Mouse (Mus musculus) spleen, adult 2 months (tissue): Measurements from ENCODE around the gene Zgrf1. TPM values are rescaled to one million over a fixed set of nuclear protein-coding genes. Genes with fewer than 3 reads are reported as not detected.

Source experiments
- DNase-seq, 2 experiments: peaks; one replicate each; pipeline versions ENCODE4 v3.0.0 to v3.0.0-alpha.2; 2012 to 2021; ENCODE audit warnings: low spot score in 2 of 2, low read depth in 1 of 2
- H3K27ac ChIP-seq: fragments of 200-500 bp; 2 replicates; pipeline ENCODE4 v1.5.1; 2012; ENCODE audit warnings: low read length, inconsistent platforms; ENCODE audit not compliant: insufficient read depth
- H3K27me3 ChIP-seq: fragments of 200-500 bp; 2 replicates; pipeline ENCODE4 v1.6.1; 2012; ENCODE audit warnings: mild to moderate bottlenecking, moderate library complexity, low read length, inconsistent platforms; ENCODE audit not compliant: control insufficient read depth, insufficient read depth
- H3K36me3 ChIP-seq: fragments of 200-500 bp; 2 replicates; pipeline ENCODE4 v1.6.1; 2012; ENCODE audit warnings: mild to moderate bottlenecking, low read length, inconsistent platforms; ENCODE audit not compliant: control insufficient read depth, insufficient read depth
- H3K4me1 ChIP-seq: fragments of 200-500 bp; 2 replicates; pipeline ENCODE4 v1.6.1; 2011; ENCODE audit warnings: inconsistent platforms; ENCODE audit not compliant: control insufficient read depth, insufficient read depth, insufficient read length
- H3K4me3 ChIP-seq: fragments of 200-500 bp; 2 replicates; pipeline ENCODE4 v1.5.1; 2011; ENCODE audit warnings: mild to moderate bottlenecking, inconsistent platforms; ENCODE audit not compliant: insufficient read depth, insufficient read length; ENCODE audit errors: extremely low read depth
- CTCF ChIP-seq: fragments of 200-500 bp; IDR thresholded peaks from 2 replicates; pipeline ENCODE4 v1.5.1; 2011; ENCODE audit warnings: mild to moderate bottlenecking, inconsistent platforms; ENCODE audit not compliant: insufficient read depth, insufficient read length, insufficient replicate concordance; ENCODE audit errors: extremely low read depth
- POLR2A ChIP-seq: fragments of 200-500 bp; IDR thresholded peaks from 2 replicates; pipeline ENCODE4 v1.6.1; 2011; ENCODE audit warnings: low read depth, low read length, inconsistent platforms
- WGBS: fragments of 180-500 bp; shearing (Covaris S2); methylation state at CpG from one replicate; pipeline ENCODE4 v1.1.7; 2018; 5-methylcytosine and 5-hydroxymethylcytosine counted together
- polyA plus RNA-seq: library from polyadenylated mRNA; depleted of rRNA; stranded (reverse); fragments of >200 nt; gene quantifications from 2 replicates; pipeline ENCODE4 v1.2.3, GENCODE M21; 2012

The Zgrf1 gene
- polyA plus RNA-seq, 1 experiment = 0.72 TPM

DNA sequence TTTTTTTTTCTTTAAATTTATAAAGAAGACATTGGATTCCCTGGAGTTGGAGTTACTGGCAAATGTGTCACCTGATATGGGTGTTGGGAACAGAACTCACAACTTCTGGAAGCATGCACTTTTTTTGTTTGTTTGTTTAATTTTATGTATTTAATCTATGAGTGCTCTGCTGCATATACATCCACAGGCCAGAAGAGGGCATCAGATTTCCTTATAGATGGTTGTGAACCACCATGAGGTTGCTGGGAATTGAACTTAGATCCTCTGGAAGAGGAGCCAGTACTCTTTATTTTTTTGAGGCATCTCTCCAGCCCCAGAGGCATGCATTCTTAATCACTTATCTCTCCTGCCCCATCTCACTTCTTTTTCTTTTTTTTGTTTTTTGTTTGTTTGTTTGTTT, 4.9 kb downstream of the Zgrf1 start:
- Histone ChIP-seq H3K36me3 (peaks cover 8% of the 10 kb centered on the region; the same call in 1 of the 2 replicates), H3K27me3 (no peaks in the 10 kb centered on the region), H3K27ac (no peak overlapping the region), H3K4me1 (no peaks in the 10 kb centered on the region), H3K4me3 (no peak overlapping the region)
- TF ChIP-seq POLR2A (no peak), CTCF (no peak)
- DNase-seq = no peak

DNA sequence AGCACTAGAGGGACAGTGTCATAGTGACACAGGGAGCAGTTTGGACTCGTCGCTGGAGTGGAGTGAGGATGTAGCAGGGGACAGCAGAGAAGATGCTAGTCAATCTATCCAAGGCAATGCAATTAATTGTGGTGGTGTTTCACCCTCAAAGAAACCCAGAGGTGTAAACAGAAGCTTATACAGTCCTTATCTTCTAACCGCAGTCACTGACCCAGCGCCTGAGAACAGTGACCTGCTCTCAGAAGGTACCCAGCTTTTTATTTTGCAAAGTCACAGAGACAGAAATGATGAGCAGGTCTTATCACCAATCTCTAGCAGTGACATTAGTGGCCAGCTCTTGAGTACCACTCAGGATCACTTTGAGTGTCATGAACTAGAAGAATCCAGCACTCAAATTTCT, 9.7 kb downstream of the Zgrf1 start:
- DNase-seq = no peak
- peaks cover 11% of the 10 kb centered on the region; the same call in 1 of the 2 replicates for H3K36me3 ChIP-seq
- no peak overlapping the region for H3K4me3 ChIP-seq
- H3K4me1 ChIP-seq = no peaks in the 10 kb centered on the region
- 87% methylated on average over 4 of the region's 4 CpGs for WGBS
- TF ChIP-seq POLR2A (no peak), CTCF (no peak)
- H3K27ac ChIP-seq = no peak overlapping the region
- H3K27me3 ChIP-seq = no peaks in the 10 kb centered on the region

DNA sequence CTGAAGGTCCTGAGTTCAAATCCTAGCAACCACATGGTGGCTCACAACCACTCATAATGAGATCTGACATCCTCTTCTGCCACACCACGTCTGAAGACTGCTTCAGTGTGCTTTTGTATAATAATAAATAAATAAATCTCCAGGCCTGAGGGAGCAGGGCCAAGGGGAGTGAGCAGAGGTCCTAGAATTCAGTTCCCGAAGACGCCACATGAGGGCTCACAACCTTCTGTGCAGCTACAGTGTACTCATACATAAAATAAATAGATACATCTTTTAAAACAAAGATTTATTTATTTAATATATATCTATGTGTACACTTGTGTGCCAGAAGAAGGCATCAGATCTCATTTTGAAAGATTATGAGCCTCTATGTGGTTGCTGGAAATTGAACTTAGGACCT, 11.8 kb downstream of the Zgrf1 start:
- Histone ChIP-seq H3K27ac (no peak overlapping the region), H3K4me3 (no peak overlapping the region), H3K36me3 (peaks cover 11% of the 10 kb centered on the region; the same call in 1 of the 2 replicates), H3K27me3 (no peaks in the 10 kb centered on the region), H3K4me1 (no peaks in the 10 kb centered on the region)
- WGBS = 80% methylated on average over 3 of the region's 3 CpGs
- no peak for DNase-seq
- TF ChIP-seq POLR2A = no peak
- no peak for TF ChIP-seq CTCF

- H3K27me3 ChIP-seq = no peaks in the 10 kb centered on the region
- peak; percentile 8; the same call in 1 of the 2 replicates for TF ChIP-seq CTCF
- no peak for TF ChIP-seq POLR2A
- 55% methylated on average over 4 of the region's 4 CpGs for WGBS
- no peak overlapping the region for H3K27ac ChIP-seq
- peak; percentile 39 to 60 for DNase-seq
- H3K36me3 ChIP-seq = 0 out of 2 replicates have a peak, but pooled peaks cover 1% of the 10 kb centered on the region
- H3K4me1 ChIP-seq = no peaks in the 10 kb centered on the region
- H3K4me3 ChIP-seq = no peak overlapping the region
Observed at GRCm38 (mm10) chr3:127572557-127572956, 19.3 kb downstream of the Zgrf1 start.

- no peak for DNase-seq
- Histone ChIP-seq H3K36me3 (peaks cover 3% of the 10 kb centered on the region), H3K27me3 (no peaks in the 10 kb centered on the region), H3K4me1 (no peaks in the 10 kb centered on the region), H3K27ac (no peak overlapping the region), H3K4me3 (no peak overlapping the region)
- TF ChIP-seq POLR2A (no peak), CTCF (no peak)
- WGBS = 89% methylated on average over 1 of the region's 1 CpGs
Observed at GRCm38 (mm10) chr3:127597136-127597535, 43.8 kb downstream of the Zgrf1 start.

DNA sequence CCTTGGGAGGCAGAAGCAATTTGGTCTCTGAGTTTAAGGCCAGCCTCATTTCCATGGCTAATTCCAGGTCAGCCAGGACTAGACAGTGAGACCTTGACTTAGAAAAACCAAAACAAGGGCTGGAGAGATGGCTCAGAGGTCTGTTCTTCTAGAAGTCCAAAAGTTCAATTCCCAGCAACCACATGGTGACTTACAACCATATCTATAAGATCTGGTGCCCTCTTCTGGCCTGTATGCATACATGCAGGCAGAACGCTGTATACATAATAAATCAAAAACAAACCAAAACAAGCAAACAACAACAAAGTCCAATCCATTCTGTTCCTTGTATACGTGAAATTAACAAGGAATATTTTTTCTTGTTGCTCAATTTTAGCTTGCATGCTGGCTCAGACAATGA, 54.8 kb downstream of the Zgrf1 start:
- no peak overlapping the region for H3K4me3 ChIP-seq
- WGBS = 95% methylated on average over 2 of the region's 2 CpGs
- peaks cover 1% of the 10 kb centered on the region; the same call in 1 of the 2 replicates for H3K36me3 ChIP-seq
- H3K27ac ChIP-seq = no peak overlapping the region
- no peaks in the 10 kb centered on the region for H3K27me3 ChIP-seq
- no peak for DNase-seq
- TF ChIP-seq POLR2A (no peak), CTCF (no peak)
- H3K4me1 ChIP-seq = no peaks in the 10 kb centered on the region

DNA sequence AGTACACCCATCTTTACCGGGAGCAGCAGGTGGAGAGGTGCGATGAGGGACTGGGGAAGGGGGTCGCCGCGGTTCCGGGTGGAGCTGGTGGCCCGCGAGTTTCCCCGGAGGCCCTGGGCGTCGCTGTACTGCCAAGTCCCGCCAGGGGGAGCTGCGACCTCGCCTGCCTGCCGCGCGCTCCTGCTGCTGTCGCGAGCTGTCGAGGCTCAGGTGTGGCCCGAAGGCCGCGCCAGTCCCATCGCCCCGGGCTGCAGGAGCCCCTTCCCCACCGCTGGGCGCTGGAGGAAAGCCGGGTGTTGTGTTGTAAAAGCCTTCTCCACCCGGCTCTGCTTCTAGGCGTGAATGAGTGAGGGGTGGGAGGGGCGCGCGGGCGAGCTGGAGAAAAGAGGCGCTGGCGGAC, 72.0 kb downstream of the Zgrf1 start:
- DNase-seq = peak in 1 of 2 experiments; percentile 70
- H3K4me1 ChIP-seq = peaks cover 2% of the 10 kb centered on the region; the same call in 1 of the 2 replicates
- 1% methylated on average over 35 of the region's 36 CpGs for WGBS
- H3K27me3 ChIP-seq = peaks cover 26% of the 10 kb centered on the region
- TF ChIP-seq POLR2A (no peak), CTCF (peak; percentile 87)
- H3K36me3 ChIP-seq = no peaks in the 10 kb centered on the region
- no peak overlapping the region for H3K27ac ChIP-seq
- H3K4me3 ChIP-seq = peak overlapping the region; percentile 33; the same call in 1 of the 2 replicates
